Mouse (Mus musculus) inflammation-experienced regulatory T-cells, adult 6 months (primary cell): ENCODE data around the gene Ntf5. TPM values are rescaled to one million over a fixed set of nuclear protein-coding genes. Genes with fewer than 3 reads are reported as not detected.

Experiments
- ATAC-seq: one replicate; pipeline ENCODE4 v1.8.0; 2017
- polyA plus RNA-seq, 3 experiments: library from polyadenylated mRNA; unstranded; fragments of 100-300 nt; shearing (Covaris generic); gene quantifications; one replicate each; pipeline ENCODE4 v1.2.1; 2017

Ntf5 gene
- polyA plus RNA-seq, 3 experiments from 2014 or later: 0.31 to 0.34 TPM; not detected in 1

DNA sequence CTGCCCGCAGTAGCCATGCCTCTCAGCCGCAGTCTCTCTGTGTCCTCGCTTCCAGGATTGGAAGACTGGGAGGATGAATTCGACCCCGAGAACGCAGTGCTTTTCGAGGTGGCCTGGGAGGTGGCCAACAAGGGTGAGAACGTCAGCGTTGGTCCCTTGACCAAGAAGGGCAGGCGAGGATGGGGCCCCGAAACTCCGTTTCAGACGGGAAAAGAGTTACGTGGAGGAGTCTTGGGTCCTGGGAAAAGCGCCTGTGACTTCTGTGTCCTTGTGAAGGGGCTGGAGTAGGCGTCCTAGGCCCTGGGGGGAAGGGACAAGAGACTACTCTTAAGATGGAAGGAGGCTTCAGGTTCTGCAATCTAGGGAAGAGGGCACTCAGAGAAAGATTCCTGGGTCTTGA lies 21.5 kb downstream of the Ntf5 start:
- ATAC-seq: no peak

- ATAC-seq: no peak
Observed at GRCm38 (mm10) chr7:45436444-45436843, 22.9 kb downstream of the Ntf5 start.

- no peak for ATAC-seq
Observed at GRCm38 (mm10) chr7:45437046-45437445, 23.6 kb downstream of the Ntf5 start.

GRCm38 (mm10) chr7:45437521-45438276 lies 24.2 kb downstream of the Ntf5 start, which contains the start of gene Ruvbl2:
TSS of gene Ruvbl2 (minus strand) at chr7:45438096.
- ATAC-seq: no peak

GRCm38 (mm10) chr7:45443526-45444420 lies 30.3 kb downstream of the Ntf5 start:
- ATAC-seq: no peak

GRCm38 (mm10) chr7:45446589-45446988 lies 33.1 kb downstream of the Ntf5 start:
- ATAC-seq: no peak

DNA sequence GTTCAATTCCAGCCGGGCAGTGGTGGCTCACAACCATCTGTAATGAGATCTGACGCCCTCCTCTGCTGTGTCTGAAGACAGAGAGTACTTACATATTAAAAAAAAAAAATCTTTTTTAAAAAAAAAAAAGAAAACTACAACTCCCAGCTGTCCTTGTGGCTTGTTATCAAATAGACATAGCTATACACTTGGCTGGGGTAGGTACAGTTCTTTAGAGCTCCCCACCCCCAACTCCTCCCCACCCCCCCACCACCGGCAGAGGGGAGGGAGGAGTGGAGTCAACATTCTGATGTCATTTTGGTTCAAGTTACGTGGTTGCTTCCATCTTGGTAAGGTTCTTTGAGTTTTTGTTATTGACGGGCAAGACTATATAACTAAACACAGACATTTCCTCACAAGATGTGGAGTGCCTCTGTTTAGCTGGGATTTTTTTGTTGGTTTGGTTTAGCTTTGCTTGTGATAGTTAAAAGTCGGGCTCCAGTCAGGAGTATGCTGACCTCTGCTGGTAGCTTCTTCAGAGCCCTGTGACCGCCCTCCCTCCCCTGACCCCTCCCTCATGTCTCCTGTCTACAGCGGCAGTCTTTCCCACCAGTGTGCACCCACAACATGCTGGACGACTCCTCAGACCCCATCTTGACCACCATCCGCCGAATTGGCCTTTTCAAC lies 34.0 kb downstream of the Ntf5 start:
- ATAC-seq: no peak

GRCm38 (mm10) chr7:45449974-45450373 lies 36.5 kb downstream of the Ntf5 start:
- no peak for ATAC-seq

DNA sequence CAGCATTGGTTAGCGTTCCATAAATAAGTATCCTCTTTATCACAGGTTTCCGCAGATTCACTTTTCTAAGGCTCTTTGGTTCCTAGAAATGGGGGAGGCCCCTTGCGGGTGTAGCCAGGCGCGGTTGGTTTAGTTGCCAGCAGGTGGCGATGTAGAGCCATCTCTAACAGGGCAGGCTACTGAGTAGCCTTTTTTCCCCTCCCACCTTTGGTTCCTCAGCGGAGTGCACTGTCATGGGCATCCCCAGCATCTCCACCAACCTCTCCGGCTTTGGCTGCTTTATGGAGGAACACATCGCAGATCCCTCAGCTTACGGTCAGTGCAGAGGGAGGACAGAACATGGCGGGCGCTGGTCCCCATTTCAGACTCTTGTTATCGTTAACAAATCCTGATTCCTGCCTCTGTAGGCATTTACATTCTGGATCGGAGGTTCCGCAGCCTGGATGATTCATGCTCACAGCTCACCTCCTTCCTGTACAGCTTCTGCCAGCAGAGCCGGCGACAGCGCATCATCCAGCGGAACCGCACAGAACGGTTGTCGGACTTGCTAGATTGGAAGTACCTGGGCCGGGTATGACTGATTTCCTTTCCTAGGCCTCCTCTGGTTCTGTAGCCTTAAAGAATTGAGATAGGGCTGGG lies 38.0 kb downstream of the Ntf5 start:
- ATAC-seq: peak; percentile 89

DNA sequence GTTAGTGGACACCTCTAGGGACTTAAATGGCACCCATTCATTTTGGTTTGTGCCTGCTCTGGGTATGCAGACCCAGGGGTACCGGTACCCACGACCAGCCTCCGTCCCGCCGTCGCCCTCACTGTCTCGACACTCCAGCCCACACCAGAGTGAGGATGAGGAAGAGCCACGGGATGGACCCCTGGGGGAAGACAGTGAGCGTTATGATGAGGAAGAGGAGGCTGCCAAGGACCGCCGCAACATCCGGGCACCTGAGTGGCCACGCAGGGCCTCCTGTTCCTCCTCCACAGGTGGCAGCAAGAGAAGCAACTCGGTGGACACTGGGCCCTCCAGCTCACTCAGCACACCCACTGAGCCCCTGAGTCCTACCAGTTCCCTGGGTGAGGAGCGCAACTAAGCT lies 41.5 kb downstream of the Ntf5 start:
- ATAC-seq: no peak

GRCm38 (mm10) chr7:45455932-45456696 lies 42.6 kb downstream of the Ntf5 start:
- ATAC-seq: no peak

DNA sequence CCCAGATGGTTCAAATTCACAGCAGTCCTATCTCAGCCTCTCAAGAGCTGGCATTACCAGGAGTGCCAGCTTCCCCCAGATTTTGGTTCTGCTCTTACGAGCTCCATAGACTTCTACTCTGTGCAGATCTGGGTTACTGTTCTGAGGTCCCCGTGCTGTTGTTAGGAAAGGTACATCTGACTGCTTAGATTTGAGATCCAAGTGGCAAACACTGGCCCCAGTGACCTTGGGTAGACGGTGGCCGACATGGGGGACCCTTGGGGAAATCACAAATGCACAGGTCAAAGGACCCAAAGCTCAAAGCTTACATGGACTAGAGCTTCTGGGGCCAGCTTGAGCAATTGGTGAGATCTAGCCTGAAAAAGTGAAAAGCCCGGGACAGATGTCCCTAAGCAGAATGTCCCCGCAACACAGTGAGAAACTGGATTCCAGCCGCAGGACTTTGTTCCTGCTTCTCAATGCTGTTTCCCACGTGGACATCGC lies 43.3 kb downstream of the Ntf5 start:
- no peak for ATAC-seq

- ATAC-seq: no peak
Observed at GRCm38 (mm10) chr7:45457204-45458060, 43.9 kb downstream of the Ntf5 start.

GRCm38 (mm10) chr7:45458748-45459563 lies 45.5 kb downstream of the Ntf5 start:
- peak; percentile 41 for ATAC-seq

DNA sequence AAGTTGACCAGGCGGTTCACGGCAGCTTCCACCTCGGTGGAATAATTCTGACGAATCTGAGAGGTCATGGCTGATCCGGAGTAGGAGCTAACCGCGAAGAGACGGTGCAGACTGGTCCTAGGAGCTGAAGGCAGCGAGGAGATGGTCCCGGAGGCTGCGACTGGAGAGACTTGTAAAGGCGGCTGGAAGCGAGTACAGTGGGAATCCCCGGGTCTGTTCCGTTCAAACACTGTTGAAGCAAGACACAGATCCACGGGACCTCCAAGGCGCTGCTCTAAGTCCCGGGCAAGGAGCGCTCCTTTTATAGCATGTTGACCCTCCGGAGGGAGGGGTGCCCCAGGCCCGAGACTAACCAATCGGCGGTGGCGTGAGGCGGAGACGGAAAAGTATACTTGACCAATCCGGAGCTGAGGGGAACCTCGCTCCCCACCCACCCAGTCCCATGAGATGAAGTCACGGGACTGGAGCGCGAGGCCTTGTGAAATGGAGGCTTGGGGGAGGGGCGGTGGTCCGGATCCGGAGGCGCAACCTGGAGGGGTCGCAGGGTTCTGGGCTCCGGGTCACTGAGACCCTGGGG lies 46.2 kb downstream of the Ntf5 start, which contains the start of gene Ftl1:
Gene Ftl1 (minus strand): TSS at position 321 of the 577 bp plus-strand sequence.
- peak; percentile 85 for ATAC-seq

DNA sequence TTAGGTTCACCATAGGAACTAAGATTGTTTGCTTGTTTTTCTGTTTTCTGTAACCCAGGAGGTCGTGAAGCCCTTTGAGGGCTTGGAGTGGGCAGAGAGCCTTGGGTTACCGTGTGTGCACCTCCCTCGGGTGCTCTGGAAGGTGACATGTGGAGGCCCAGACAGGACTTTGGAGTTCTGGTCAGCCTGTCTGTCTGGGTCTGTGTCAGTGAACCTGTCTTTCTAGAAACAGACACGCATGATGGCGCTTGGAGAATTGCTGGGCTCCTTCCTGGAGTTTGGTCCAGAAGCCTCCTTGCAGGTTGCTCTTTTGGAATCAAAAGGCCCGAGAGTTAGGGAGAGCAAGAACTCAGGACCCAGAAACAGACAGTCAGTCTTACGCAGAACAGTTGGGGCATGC lies 46.9 kb downstream of the Ntf5 start:
- ATAC-seq: no peak

DNA sequence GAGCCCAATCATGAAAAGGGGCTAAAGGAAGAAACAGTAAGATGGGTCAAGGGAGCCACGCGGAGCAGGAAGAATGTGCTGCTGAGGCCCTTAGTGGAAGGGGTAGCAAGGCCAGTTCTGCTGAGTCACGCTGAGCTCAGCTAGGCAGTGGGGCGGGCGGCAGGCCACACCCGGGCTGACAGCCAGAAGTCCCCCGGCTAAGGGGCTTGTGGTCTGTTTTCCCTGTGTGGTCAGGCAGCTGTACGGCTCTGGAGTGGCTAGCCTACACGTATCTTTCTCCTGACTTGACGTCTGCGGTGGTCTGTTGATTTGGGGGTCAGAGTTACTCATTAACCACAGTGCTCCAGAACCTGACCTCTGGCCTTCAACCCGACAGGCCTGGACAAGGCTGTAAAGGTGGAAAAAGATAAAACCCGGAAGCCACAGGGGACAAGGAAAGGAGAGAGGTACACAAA lies 47.4 kb downstream of the Ntf5 start:
- no peak for ATAC-seq

GRCm38 (mm10) chr7:45461326-45461725 lies 47.8 kb downstream of the Ntf5 start:
- ATAC-seq: no peak

GRCm38 (mm10) chr7:45461781-45462180 lies 48.3 kb downstream of the Ntf5 start:
- no peak for ATAC-seq
